Mouse (Mus musculus): ENCODE results near the gene Prx. TPM values are rescaled to one million over a fixed set of nuclear protein-coding genes. Genes with fewer than 3 reads are reported as not detected.

Prx gene
- polyA plus RNA-seq, 1 experiment from 2014 or later, result 0.59 TPM

GRCm38 (mm10) chr7:27483860-27484259 is 15.3 kb upstream of the Prx start:
- ATAC-seq (ENCODE audit: insufficient number of reproducible peaks, insufficient read depth, low FRiP score, low read depth), result no peak
- Histone ChIP-seq H3K36me3 (ENCODE audit: control insufficient read depth, insufficient read depth, low read length) (peaks cover 4% of the 10 kb centered on the region; the same call in 1 of the 2 replicates), H3K4me1 (ENCODE audit: control insufficient read depth in 2 of 2, insufficient read depth in 2 of 2, low read length in 2 of 2) (peaks cover 12 to 23% of the 10 kb centered on the region in 2 experiments), H3K4me3 (ENCODE audit: control insufficient read depth in 1 of 2, insufficient read depth in 1 of 2, low read depth in 1 of 2, low read length in 2 of 2) (no peak overlapping the region), H3K27me3 (ENCODE audit: control insufficient read depth, insufficient read depth, low read length) (no peaks in the 10 kb centered on the region), H3K27ac (replicated peaks in 1 of 2; ENCODE audit: control insufficient read depth in 1 of 2, insufficient read depth in 1 of 2, low read depth in 2 of 2, low read length in 2 of 2) (no peak overlapping the region), H3K9me3 (ENCODE audit: control insufficient read depth, low read length) (no peaks in the 10 kb centered on the region), H3K9ac (ENCODE audit: low read length) (no peak overlapping the region), H3K4me2 (ENCODE audit: low read length) (no peak overlapping the region)
- 89% methylated on average over 4 of the region's 4 CpGs for WGBS

- WGBS, result 2% methylated on average over 13 of the region's 13 CpGs
- Histone ChIP-seq H3K27me3 (ENCODE audit: control insufficient read depth, insufficient read depth, low read length) (no peaks in the 10 kb centered on the region), H3K36me3 (ENCODE audit: control insufficient read depth, insufficient read depth, low read length) (peaks cover 16% of the 10 kb centered on the region), H3K4me2 (ENCODE audit: low read length) (peak overlapping the region; percentile 79), H3K27ac (replicated peaks in 1 of 2; ENCODE audit: control insufficient read depth in 1 of 2, insufficient read depth in 1 of 2, low read depth in 2 of 2, low read length in 2 of 2) (peak overlapping the region; percentile 96 to 98), H3K9me3 (ENCODE audit: control insufficient read depth, low read length) (no peaks in the 10 kb centered on the region), H3K4me3 (ENCODE audit: control insufficient read depth in 1 of 2, insufficient read depth in 1 of 2, low read depth in 1 of 2, low read length in 2 of 2) (peak overlapping the region; percentile 71 to 84), H3K4me1 (ENCODE audit: control insufficient read depth in 2 of 2, insufficient read depth in 2 of 2, low read length in 2 of 2) (peaks cover 21 to 32% of the 10 kb centered on the region in 2 experiments), H3K9ac (ENCODE audit: low read length) (peak overlapping the region; percentile 70)
- ATAC-seq (ENCODE audit: insufficient number of reproducible peaks, insufficient read depth, low FRiP score, low read depth), result no peak
Observed at GRCm38 (mm10) chr7:27486102-27486769, 12.9 kb upstream of the Prx start.

GRCm38 (mm10) chr7:27486770-27487697 is 12.1 kb upstream of the Prx start, which contains the start of gene Sertad1:
Gene Sertad1, plus strand, starts transcription at chr7:27486910.
- under 1% methylated on average over 75 of the region's 80 CpGs for WGBS

GRCm38 (mm10) chr7:27487740-27488268 is 11.3 kb upstream of the Prx start:
- Histone ChIP-seq H3K27me3 (ENCODE audit: control insufficient read depth, insufficient read depth, low read length) (no peaks in the 10 kb centered on the region), H3K4me2 (ENCODE audit: low read length) (peak overlapping the region; percentile 74), H3K36me3 (ENCODE audit: control insufficient read depth, insufficient read depth, low read length) (peaks cover 16% of the 10 kb centered on the region), H3K9me3 (ENCODE audit: control insufficient read depth, low read length) (no peaks in the 10 kb centered on the region), H3K27ac (replicated peaks in 1 of 2; ENCODE audit: control insufficient read depth in 1 of 2, insufficient read depth in 1 of 2, low read depth in 2 of 2, low read length in 2 of 2) (peak overlapping the region; percentile 96 to 98), H3K4me1 (ENCODE audit: control insufficient read depth in 2 of 2, insufficient read depth in 2 of 2, low read length in 2 of 2) (peaks cover 29 to 41% of the 10 kb centered on the region in 2 experiments), H3K4me3 (ENCODE audit: control insufficient read depth in 1 of 2, insufficient read depth in 1 of 2, low read depth in 1 of 2, low read length in 2 of 2) (peak overlapping the region; percentile 71 to 84), H3K9ac (ENCODE audit: low read length) (peak overlapping the region; percentile 89)
- no peak for ATAC-seq (ENCODE audit: insufficient number of reproducible peaks, insufficient read depth, low FRiP score, low read depth)
- 1% methylated on average over 13 of the region's 13 CpGs for WGBS

More at GRCm38 (mm10) chr7:27486770-27487697, 12.1 kb upstream of the Prx start, which contains the start of gene Sertad1:
- H3K4me2 ChIP-seq (ENCODE audit: low read length), result peak within 1 kb of the TSS; percentile 79
- peak within 1 kb of the TSS; percentile 96 to 98 for H3K27ac ChIP-seq (replicated peaks in 1 of 2; ENCODE audit: control insufficient read depth in 1 of 2, insufficient read depth in 1 of 2, low read depth in 2 of 2, low read length in 2 of 2)
- H3K9me3 ChIP-seq (ENCODE audit: control insufficient read depth, low read length), result no peaks in the 10 kb centered on the region
- H3K36me3 ChIP-seq (ENCODE audit: control insufficient read depth, insufficient read depth, low read length), result peaks cover 16% of the 10 kb centered on the region
- ATAC-seq (ENCODE audit: insufficient number of reproducible peaks, insufficient read depth, low FRiP score, low read depth), result peak; percentile 91
- no peaks in the 10 kb centered on the region for H3K27me3 ChIP-seq (ENCODE audit: control insufficient read depth, insufficient read depth, low read length)
- peaks cover 24 to 37% of the 10 kb centered on the region in 2 experiments for H3K4me1 ChIP-seq (ENCODE audit: control insufficient read depth in 2 of 2, insufficient read depth in 2 of 2, low read length in 2 of 2)
- H3K4me3 ChIP-seq (ENCODE audit: control insufficient read depth in 1 of 2, insufficient read depth in 1 of 2, low read depth in 1 of 2, low read length in 2 of 2), result peak within 1 kb of the TSS; percentile 71 to 84
- peak within 1 kb of the TSS; percentile 89 for H3K9ac ChIP-seq (ENCODE audit: low read length)

- Histone ChIP-seq H3K4me3 (ENCODE audit: control insufficient read depth in 1 of 2, insufficient read depth in 1 of 2, low read depth in 1 of 2, low read length in 2 of 2) (no peak overlapping the region), H3K27me3 (ENCODE audit: control insufficient read depth, insufficient read depth, low read length) (no peaks in the 10 kb centered on the region), H3K4me2 (ENCODE audit: low read length) (peak overlapping the region; percentile 62; the same call in 1 of the 2 replicates), H3K36me3 (ENCODE audit: control insufficient read depth, insufficient read depth, low read length) (peaks cover 16% of the 10 kb centered on the region), H3K9me3 (ENCODE audit: control insufficient read depth, low read length) (no peaks in the 10 kb centered on the region), H3K4me1 (ENCODE audit: control insufficient read depth in 2 of 2, insufficient read depth in 2 of 2, low read length in 2 of 2) (peaks cover 29 to 41% of the 10 kb centered on the region in 2 experiments), H3K9ac (ENCODE audit: low read length) (peak overlapping the region; percentile 71; the same call in 1 of the 2 replicates), H3K27ac (replicated peaks in 1 of 2; ENCODE audit: control insufficient read depth in 1 of 2, insufficient read depth in 1 of 2, low read depth in 2 of 2, low read length in 2 of 2) (peak overlapping the region in 1 of 2 experiments; percentile 93; a peak in 3 of 4 replicates)
- 91% methylated on average over 25 of the region's 25 CpGs for WGBS
- ATAC-seq (ENCODE audit: insufficient number of reproducible peaks, insufficient read depth, low FRiP score, low read depth), result no peak
Observed at GRCm38 (mm10) chr7:27489270-27489869, 9.8 kb upstream of the Prx start.

GRCm38 (mm10) chr7:27490227-27490542 is 8.9 kb upstream of the Prx start:
- WGBS, result 12% methylated on average over 4 of the region's 4 CpGs
- H3K4me1 ChIP-seq (ENCODE audit: control insufficient read depth in 2 of 2, insufficient read depth in 2 of 2, low read length in 2 of 2), result peaks cover 29 to 41% of the 10 kb centered on the region in 2 experiments
- no peaks in the 10 kb centered on the region for H3K27me3 ChIP-seq (ENCODE audit: control insufficient read depth, insufficient read depth, low read length)
- peak overlapping the region; percentile 34 to 40 for H3K4me3 ChIP-seq (ENCODE audit: control insufficient read depth in 1 of 2, insufficient read depth in 1 of 2, low read depth in 1 of 2, low read length in 2 of 2)
- peaks cover 16% of the 10 kb centered on the region for H3K36me3 ChIP-seq (ENCODE audit: control insufficient read depth, insufficient read depth, low read length)
- H3K27ac ChIP-seq (replicated peaks in 1 of 2; ENCODE audit: control insufficient read depth in 1 of 2, insufficient read depth in 1 of 2, low read depth in 2 of 2, low read length in 2 of 2), result peak overlapping the region; percentile 93 to 98
- H3K9ac ChIP-seq (ENCODE audit: low read length), result peak overlapping the region; percentile 71
- no peak for ATAC-seq (ENCODE audit: insufficient number of reproducible peaks, insufficient read depth, low FRiP score, low read depth)
- peak overlapping the region; percentile 62 for H3K4me2 ChIP-seq (ENCODE audit: low read length)
- no peaks in the 10 kb centered on the region for H3K9me3 ChIP-seq (ENCODE audit: control insufficient read depth, low read length)
